12 mouse cellular contexts compared by ENCODE assay signal in the genomic region with DNA sequence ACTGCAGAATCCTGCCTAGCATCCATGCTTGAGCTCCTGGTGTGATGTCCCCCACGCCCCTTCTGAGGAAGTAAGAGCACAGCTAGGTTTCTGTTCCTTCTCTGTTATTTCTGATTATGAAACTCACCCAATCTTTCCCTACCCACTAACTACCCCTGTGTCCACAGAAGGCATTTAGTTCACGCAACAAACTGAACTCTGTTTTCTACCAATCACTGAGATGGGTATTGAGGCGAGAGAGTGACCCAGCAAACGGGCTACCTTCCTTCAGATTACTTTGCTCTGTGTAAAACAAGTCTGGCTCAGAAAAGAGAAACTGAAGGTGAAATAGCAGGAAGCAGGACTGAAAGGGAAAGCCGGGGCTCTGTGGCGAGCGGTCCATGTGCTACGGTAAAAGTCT. TPM values are rescaled to one million over a fixed set of nuclear protein-coding genes. Genes with fewer than 3 reads are reported as not detected.
DNase-seq lines count a peak whose midpoint lies in the region; ATAC-seq lines count a peak whose summit lies in the region.
"Had no signal": no experiment of that assay in that cellular context is flagged by ENCODE, and none has a peak within 500 bp of the region (broad histone marks: within the 10 kb centered on the region; RNA-seq: fewer than 3 reads in every experiment).

No protein-coding gene starts in this region.

- ATAC-seq in common myeloid progenitor, adult 5-6 weeks (replicated peaks; ENCODE audit: low read depth, poor library complexity, severe bottlenecking): peak; percentile 87
- peak; percentile 90 for ATAC-seq in megakaryocyte, adult 5-6 weeks (ENCODE audit: poor library complexity, severe bottlenecking)
- no peak for ATAC-seq in activated CD4-positive, CD25-positive, alpha-beta regulatory T cell, adult 4 months
- ATAC-seq: intestine, postnatal 0 days had no signal

- intact Hi-C loops in heart, postnatal 10 days (cut with DNase I): no loop called here

- DNase-seq in heart, adult 8-10 months (ENCODE audit: low spot score): peak; percentile 9
- no peak for DNase-seq in heart, postnatal 10 days
- DNase-seq in A20 (ENCODE audit: low read depth, low spot score): peak; percentile 81
- no peak for DNase-seq in adrenal gland, adult 18-20 months (ENCODE audit: low spot score in 2 of 2)
- no peak for DNase-seq in right cerebral cortex, adult 18-20 months
- DNase-seq: adrenal gland, adult 8-10 months; cerebellum, postnatal 14 days; gastrocnemius, postnatal 10 days had no signal

RNA-seq across cellular contexts. Expression of a gene that starts 58.0 kb away (rescaled TPM):
- 10 to 100 TPM; 63.5 to 72.7 (median 67.9) TPM for total RNA-seq in heart, adult 8-10 months (2022)
- total RNA-seq in heart, postnatal 10 days (2021): 10 to 100 TPM; 65.3 to 67.9 TPM
- total RNA-seq in common myeloid progenitor, adult 5-6 weeks (2017): 164 and 190 TPM in 2 replicates
- 109 and 112 TPM in 2 replicates for total RNA-seq in megakaryocyte, adult 5-6 weeks (2015)
- total RNA-seq in megakaryocyte, adult 5-6 weeks (2017): 141 and 168 TPM in 2 replicates
- 100 to 1,000 TPM; 131 to 157 TPM for total RNA-seq in adrenal gland, adult 18-20 months (2021)
- 100 to 1,000 TPM; 228 to 261 TPM for polyA plus RNA-seq in activated CD4-positive, CD25-positive, alpha-beta regulatory T cell, adult 4 months (2017; shearing (Covaris generic))

Comparison
In these comparisons a context has a peak if more than half of its experiments do, and no peak if none do; other contexts are left out.
1. DNase-seq: peak in heart, adult 8-10 months (single experiment) and A20 (single experiment); none in heart, postnatal 10 days (0 of 2), adrenal gland, adult 18-20 months (0 of 2) and right cerebral cortex, adult 18-20 months (single experiment).